16 mouse cellular contexts compared by ENCODE assay signal in the genomic region with DNA sequence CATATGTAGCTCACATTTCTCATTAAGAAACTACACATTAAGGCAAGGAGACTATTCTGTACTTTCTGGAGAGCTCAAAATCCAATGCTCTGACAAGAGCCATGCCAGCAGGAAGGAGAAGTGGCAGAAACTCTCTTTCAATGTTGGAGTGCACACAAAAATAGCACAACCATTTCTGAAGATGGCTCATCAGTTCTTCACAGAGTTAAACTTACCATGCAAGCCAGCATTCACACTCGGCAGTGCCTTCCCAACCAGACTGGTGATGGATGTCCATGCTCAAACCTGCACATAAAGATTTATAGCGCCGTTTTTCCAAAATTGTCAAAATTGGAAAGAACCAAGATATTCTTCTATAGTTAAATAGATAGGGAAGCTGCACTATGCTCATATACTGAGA.
"Had no signal": no experiment of that assay in that cellular context is flagged by ENCODE, and none has a peak within 500 bp of the region (broad histone marks: within the 10 kb centered on the region; RNA-seq: fewer than 3 reads in every experiment).

No protein-coding gene starts in this region.

- H3K27ac ChIP-seq: neural tube, embryonic 13.5 days; neural tube, embryonic 15.5 days; stomach, embryonic 15.5 days; stomach, postnatal 0 days had no signal

- H3K4me2 ChIP-seq: neural tube, embryonic 13.5 days; neural tube, embryonic 15.5 days; stomach, embryonic 15.5 days had no signal

- H3K27me3 ChIP-seq: neural tube, embryonic 13.5 days; neural tube, embryonic 15.5 days; stomach, embryonic 15.5 days had no signal

- DNase-seq: retina, postnatal 1 day; right cerebral cortex, adult 18-20 months; right cerebral cortex, postnatal 14 days; right cerebral cortex, postnatal 25 days; right cerebral cortex, postnatal 4 days; spleen, adult 18-20 months; thymus, adult 18-20 months; thymus, adult 2 months; thymus, postnatal 14 days; thymus, postnatal 25 days; thymus, postnatal 36 days; thymus, postnatal 4 days had no signal

- H3K4me1 ChIP-seq: neural tube, embryonic 13.5 days; neural tube, embryonic 15.5 days; stomach, embryonic 15.5 days had no signal

- H3K4me3 ChIP-seq: neural tube, embryonic 13.5 days; neural tube, embryonic 15.5 days; stomach, embryonic 15.5 days had no signal

- H3K36me3 ChIP-seq: neural tube, embryonic 13.5 days; neural tube, embryonic 15.5 days; stomach, embryonic 15.5 days had no signal

- H3K9me3 ChIP-seq: neural tube, embryonic 13.5 days; neural tube, embryonic 15.5 days; stomach, embryonic 15.5 days had no signal

- H3K9ac ChIP-seq: neural tube, embryonic 13.5 days; neural tube, embryonic 15.5 days; stomach, embryonic 15.5 days had no signal
